Mouse (Mus musculus): ENCODE results near the gene Pkmyt1.

The Pkmyt1 gene

DNA sequence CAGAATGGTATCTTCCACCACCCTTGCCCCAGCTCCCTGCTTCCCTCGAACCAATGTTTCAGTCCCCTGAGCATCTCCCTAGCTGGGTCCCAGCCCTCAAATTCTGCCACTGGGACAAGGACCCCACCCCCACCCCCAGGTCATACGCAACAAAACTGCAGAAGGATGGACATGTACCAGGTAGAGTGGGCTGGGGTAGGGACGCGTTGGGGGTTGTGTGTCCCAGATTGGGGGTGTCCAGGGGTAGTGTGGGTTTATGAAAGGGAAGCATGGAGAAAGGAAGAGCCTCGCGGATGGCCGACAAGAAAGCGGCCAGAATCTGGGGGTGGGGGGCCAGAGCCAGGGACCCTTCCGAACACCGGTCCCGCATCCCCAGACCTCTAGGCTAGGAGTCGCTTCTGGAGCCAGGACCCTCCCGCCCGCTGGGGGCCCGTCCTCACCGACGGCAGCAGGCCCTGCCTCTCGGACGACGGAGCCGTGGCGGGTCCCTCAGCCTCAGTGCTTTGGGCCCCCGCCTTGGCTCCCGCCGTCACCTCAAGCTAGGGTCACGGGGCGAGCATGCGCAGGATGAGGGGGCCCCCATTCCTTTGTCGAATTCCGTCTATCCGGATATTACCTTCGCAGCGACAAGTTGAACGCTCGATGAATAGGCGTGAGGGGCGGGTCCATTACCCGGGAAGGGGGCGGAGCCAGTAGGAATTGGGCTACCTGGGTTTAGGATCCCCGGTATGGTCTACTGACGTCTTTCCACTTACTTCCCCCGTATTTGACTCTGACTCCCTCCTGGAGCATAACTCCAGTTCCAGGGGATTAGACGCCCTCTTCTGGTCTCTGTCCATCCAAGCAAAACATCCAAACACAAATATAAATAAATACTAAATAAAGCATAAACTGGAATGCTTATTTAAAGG is 59.7 kb downstream of the Pkmyt1 start, which contains the start of gene Flywch2:
Flywch2 (minus strand) TSS at position 521 of the 911 bp plus-strand sequence.
- in situ Hi-C loops (cut with MboI) = no loop called here
